Mouse (Mus musculus): ENCODE measurements at regions not wholly inside any gene's neighbourhood (a gene's known extent, or its start where the extent isn't known, plus 50 kb on each side); places are given as distances from the start of the nearest gene placed in this dataset.

GRCm38 (mm10) chr4:131132201-131132600 is 188.0 kb downstream of the Matn1 start:
- 62% methylated on average over 1 of the region's 1 CpGs for WGBS
- TF ChIP-seq POLR2A (IDR thresholded peaks at IDR 0.05; ENCODE audit: insufficient read depth, low read depth, low read length) (no peak), CTCF (IDR thresholded peaks at IDR 0.05; ENCODE audit: insufficient read depth, low read depth, low read length) (no peak)
- peaks cover 4% of the 10 kb centered on the region for H3K4me1 ChIP-seq (ENCODE audit: control insufficient read depth, insufficient read depth, low read length)
- H3K4me3 ChIP-seq (ENCODE audit: insufficient read depth, low read depth, low read length), result no peak overlapping the region
- H3K27ac ChIP-seq (ENCODE audit: insufficient read depth, low read depth, low read length), result no peak overlapping the region

GRCm38 (mm10) chr4:131132781-131133180 is 188.6 kb downstream of the Matn1 start:
- WGBS, result 70% methylated on average over 9 of the region's 9 CpGs
- H3K4me1 ChIP-seq (ENCODE audit: control insufficient read depth, insufficient read depth, low read length), result peaks cover 6% of the 10 kb centered on the region
- no peak overlapping the region for H3K4me3 ChIP-seq (ENCODE audit: insufficient read depth, low read depth, low read length)
- no peak overlapping the region for H3K27ac ChIP-seq (ENCODE audit: insufficient read depth, low read depth, low read length)
- TF ChIP-seq POLR2A (IDR thresholded peaks at IDR 0.05; ENCODE audit: insufficient read depth, low read depth, low read length) (no peak), CTCF (IDR thresholded peaks at IDR 0.05; ENCODE audit: insufficient read depth, low read depth, low read length) (no peak)

GRCm38 (mm10) chr4:131135841-131136240 is 191.7 kb downstream of the Matn1 start:
- 92% methylated on average over 4 of the region's 4 CpGs for WGBS
- no peak overlapping the region for H3K27ac ChIP-seq (ENCODE audit: insufficient read depth, low read depth, low read length)
- H3K4me3 ChIP-seq (ENCODE audit: insufficient read depth, low read depth, low read length), result no peak overlapping the region
- TF ChIP-seq POLR2A (IDR thresholded peaks at IDR 0.05; ENCODE audit: insufficient read depth, low read depth, low read length) (no peak), CTCF (IDR thresholded peaks at IDR 0.05; ENCODE audit: insufficient read depth, low read depth, low read length) (no peak)
- peaks cover 13% of the 10 kb centered on the region for H3K4me1 ChIP-seq (ENCODE audit: control insufficient read depth, insufficient read depth, low read length)

GRCm38 (mm10) chr4:131138891-131139290 is 194.7 kb downstream of the Matn1 start:
- H3K27ac ChIP-seq (ENCODE audit: insufficient read depth, low read depth, low read length), result no peak overlapping the region
- H3K4me3 ChIP-seq (ENCODE audit: insufficient read depth, low read depth, low read length), result no peak overlapping the region
- H3K4me1 ChIP-seq (ENCODE audit: control insufficient read depth, insufficient read depth, low read length), result peaks cover 18% of the 10 kb centered on the region
- WGBS, result 35% methylated on average over 13 of the region's 13 CpGs
- TF ChIP-seq POLR2A (IDR thresholded peaks at IDR 0.05; ENCODE audit: insufficient read depth, low read depth, low read length), result no peak
- TF ChIP-seq CTCF (IDR thresholded peaks at IDR 0.05; ENCODE audit: insufficient read depth, low read depth, low read length), result no peak

GRCm38 (mm10) chr4:131141890-131142465 is 197.8 kb downstream of the Matn1 start:
- TF ChIP-seq POLR2A (IDR thresholded peaks at IDR 0.05; ENCODE audit: insufficient read depth, low read depth, low read length) (no peak), CTCF (IDR thresholded peaks at IDR 0.05; ENCODE audit: insufficient read depth, low read depth, low read length) (no peak)
- peaks cover 18% of the 10 kb centered on the region for H3K4me1 ChIP-seq (ENCODE audit: control insufficient read depth, insufficient read depth, low read length)
- no peak overlapping the region for H3K4me3 ChIP-seq (ENCODE audit: insufficient read depth, low read depth, low read length)
- 36% methylated on average over 17 of the region's 17 CpGs for WGBS
- H3K27ac ChIP-seq (ENCODE audit: insufficient read depth, low read depth, low read length), result no peak overlapping the region

- WGBS, result 84% methylated on average over 1 of the region's 1 CpGs
- TF ChIP-seq POLR2A (IDR thresholded peaks at IDR 0.05; ENCODE audit: insufficient read depth, low read depth, low read length) (no peak), CTCF (IDR thresholded peaks at IDR 0.05; ENCODE audit: insufficient read depth, low read depth, low read length) (no peak)
Measured at GRCm38 (mm10) chr4:131145507-131145906, 201.3 kb downstream of the Matn1 start.

GRCm38 (mm10) chr4:131148042-131148747 is 204.0 kb downstream of the Matn1 start:
- WGBS, result 62% methylated on average over 16 of the region's 16 CpGs
- Histone ChIP-seq H3K27ac (ENCODE audit: insufficient read depth, low read depth, low read length) (no peak overlapping the region), H3K4me1 (ENCODE audit: control insufficient read depth, insufficient read depth, low read length) (no peaks in the 10 kb centered on the region), H3K4me3 (ENCODE audit: insufficient read depth, low read depth, low read length) (no peak overlapping the region)
- TF ChIP-seq POLR2A (IDR thresholded peaks at IDR 0.05; ENCODE audit: insufficient read depth, low read depth, low read length) (no peak), CTCF (IDR thresholded peaks at IDR 0.05; ENCODE audit: insufficient read depth, low read depth, low read length) (no peak)

More at GRCm38 (mm10) chr4:131145507-131145906, 201.3 kb downstream of the Matn1 start:
- no peak overlapping the region for H3K27ac ChIP-seq (ENCODE audit: insufficient read depth, low read depth, low read length)
- H3K4me1 ChIP-seq (ENCODE audit: control insufficient read depth, insufficient read depth, low read length), result peaks cover 5% of the 10 kb centered on the region
- H3K4me3 ChIP-seq (ENCODE audit: insufficient read depth, low read depth, low read length), result no peak overlapping the region

GRCm38 (mm10) chr4:131149466-131149865 is 205.3 kb downstream of the Matn1 start:
- Histone ChIP-seq H3K4me1 (ENCODE audit: control insufficient read depth, insufficient read depth, low read length) (no peaks in the 10 kb centered on the region), H3K27ac (ENCODE audit: insufficient read depth, low read depth, low read length) (no peak overlapping the region), H3K4me3 (ENCODE audit: insufficient read depth, low read depth, low read length) (no peak overlapping the region)
- TF ChIP-seq CTCF (IDR thresholded peaks at IDR 0.05; ENCODE audit: insufficient read depth, low read depth, low read length), result no peak
- WGBS, result 88% methylated on average over 5 of the region's 5 CpGs

GRCm38 (mm10) chr4:131159712-131160111 is 215.5 kb downstream of the Matn1 start:
- Histone ChIP-seq H3K4me3 (ENCODE audit: insufficient read depth, low read depth, low read length) (no peak overlapping the region), H3K4me1 (ENCODE audit: control insufficient read depth, insufficient read depth, low read length) (no peaks in the 10 kb centered on the region), H3K27ac (ENCODE audit: insufficient read depth, low read depth, low read length) (no peak overlapping the region)
- TF ChIP-seq CTCF (IDR thresholded peaks at IDR 0.05; ENCODE audit: insufficient read depth, low read depth, low read length) (no peak), POLR2A (IDR thresholded peaks at IDR 0.05; ENCODE audit: insufficient read depth, low read depth, low read length) (no peak)
- 46% methylated on average over 5 of the region's 5 CpGs for WGBS
